Comparison of ENCODE assay signal across 16 mouse cellular contexts in genomic region chr3:66563329-66563728, GRCm38 (mm10).
DNase-seq lines count a peak whose midpoint lies in the region; ATAC-seq and TF ChIP-seq lines count a peak whose summit lies in the region.
"Had no signal": no experiment of that assay in that cellular context is flagged by ENCODE, and none has a peak within 500 bp of the region (broad histone marks: within the 10 kb centered on the region; RNA-seq: fewer than 3 reads in every experiment).

No protein-coding gene starts in this region.

- in situ Hi-C loops in CH12.LX (cut with MboI; ENCODE audit: low pct_ligation_motif_present, low pct_unique_long_range_greater_than_20kb, low sequenced_read_pairs), result no loop called here

- no peak for TF ChIP-seq EP300 in CH12.LX (IDR thresholded peaks at IDR 0.05; ENCODE audit: low read length)
- peak; percentile 74 for TF ChIP-seq EP300 in liver, postnatal 0 days (IDR thresholded peaks at IDR 0.05; ENCODE audit: low read depth)

- no peak overlapping the region for H3K4me3 ChIP-seq in liver, embryonic 11.5 days (ENCODE audit: low read depth, low read length)
- no peak overlapping the region for H3K4me3 ChIP-seq in CH12.LX (replicated peaks in 1 of 3; ENCODE audit: low read depth in 2 of 3, low read length in 2 of 3, poor library complexity in 1 of 3)
- no peak overlapping the region for H3K4me3 ChIP-seq in liver, postnatal 0 days (ENCODE audit: low read depth, low read length)
- H3K4me3 ChIP-seq: erythroblast, embryonic 14.5 days; hindbrain, embryonic 12.5 days; limb, embryonic 13.5 days had no signal

- H3K27ac ChIP-seq in liver, embryonic 11.5 days (ENCODE audit: low read depth, low read length), result no peak overlapping the region
- no peak overlapping the region for H3K27ac ChIP-seq in CH12.LX (ENCODE audit: insufficient read depth, low read depth)
- no peak overlapping the region for H3K27ac ChIP-seq in liver, postnatal 0 days (ENCODE audit: low read depth)
- H3K27ac ChIP-seq: hindbrain, embryonic 12.5 days; limb, embryonic 13.5 days had no signal

- dilution Hi-C loops in CH12.LX (cut with MboI; ENCODE audit: extremely low pct_ligation_motif_present, extremely low pct_unique_long_range_greater_than_20kb, low sequenced_read_pairs), result no loop called here

- no peak for DNase-seq in liver, embryonic 11.5 days (ENCODE audit: low spot score)
- DNase-seq in liver, result no peak
- peak; percentile 46 for DNase-seq in CH12.LX (ENCODE audit: extremely low read depth)
- DNase-seq in brain, adult 2 months (ENCODE audit: low read depth, low spot score), result peak; percentile 4
- no peak for DNase-seq in liver, postnatal 0 days
- DNase-seq in right cerebral cortex, postnatal 36 days (ENCODE audit: low spot score in 2 of 2), result no peak
- no peak for DNase-seq in kidney, postnatal 25 days
- DNase-seq: kidney, adult 18-20 months; layer of hippocampus, adult 9-11 months; right cerebral cortex, postnatal 14 days had no signal

- TF ChIP-seq CTCF in CH12.LX (conservative IDR thresholded peaks at IDR 0.05 in 1 of 2, IDR thresholded peaks at IDR 0.05 in 1 of 2; ENCODE audit: low read depth in 2 of 2, low read length in 2 of 2), result peak; percentile 25 to 66; a peak in 2 of 4 replicates
- TF ChIP-seq CTCF in liver, postnatal 0 days (IDR thresholded peaks at IDR 0.05; ENCODE audit: low read depth), result peak; percentile 62

- 49% methylated on average over 2 of the region's 2 CpGs for WGBS in liver, embryonic 11.5 days
- 33% methylated on average over 2 of the region's 2 CpGs for WGBS in liver, postnatal 0 days (ENCODE audit: insufficient replicate concordance)

- no peaks in the 10 kb centered on the region for H3K9me3 ChIP-seq in liver, embryonic 11.5 days (ENCODE audit: control insufficient read depth, low read length)
- peaks cover 3% of the 10 kb centered on the region for H3K9me3 ChIP-seq in CH12.LX (replicated peaks; ENCODE audit: low read length)
- H3K9me3 ChIP-seq in liver, postnatal 0 days (ENCODE audit: low read length), result no peaks in the 10 kb centered on the region
- H3K9me3 ChIP-seq: hindbrain, embryonic 12.5 days; limb, embryonic 13.5 days had no signal

- H3K36me3 ChIP-seq in liver, embryonic 11.5 days (ENCODE audit: control insufficient read depth, insufficient read depth, low read length), result no peaks in the 10 kb centered on the region
- H3K36me3 ChIP-seq in CH12.LX (replicated peaks in 1 of 2; ENCODE audit: control insufficient read depth in 1 of 2, insufficient read depth in 1 of 2, low read length in 1 of 2), result no peaks in the 10 kb centered on the region
- H3K36me3 ChIP-seq in liver, postnatal 0 days (replicated peaks; ENCODE audit: insufficient read depth, low read length), result no peaks in the 10 kb centered on the region
- H3K36me3 ChIP-seq: hindbrain, embryonic 12.5 days; limb, embryonic 13.5 days had no signal

- H3K79me2 ChIP-seq in CH12.LX (replicated peaks; ENCODE audit: control insufficient read depth, extremely low read depth, insufficient read depth, poor library complexity, severe bottlenecking), result no peaks in the 10 kb centered on the region

- TF ChIP-seq RAD21 in CH12.LX (IDR thresholded peaks at IDR 0.05; ENCODE audit: low read depth, low read length), result peak; percentile 57

- H3K9ac ChIP-seq in liver, embryonic 11.5 days (ENCODE audit: low read depth, low read length), result no peak overlapping the region
- no peak overlapping the region for H3K9ac ChIP-seq in CH12.LX (ENCODE audit: insufficient read depth, low read depth)
- no peak overlapping the region for H3K9ac ChIP-seq in liver, postnatal 0 days (replicated peaks)
- H3K9ac ChIP-seq: hindbrain, embryonic 12.5 days; limb, embryonic 13.5 days had no signal

- H3K4me1 ChIP-seq in liver, embryonic 11.5 days (replicated peaks; ENCODE audit: control insufficient read depth, insufficient read depth, low read length), result no peaks in the 10 kb centered on the region
- peaks cover 0 to 31% of the 10 kb centered on the region in 2 experiments; a peak in 3 of 4 replicates for H3K4me1 ChIP-seq in CH12.LX (ENCODE audit: control insufficient read depth in 1 of 2, insufficient read depth in 2 of 2)
- H3K4me1 ChIP-seq in liver, postnatal 0 days (ENCODE audit: insufficient read depth), result no peaks in the 10 kb centered on the region
- H3K4me1 ChIP-seq: hindbrain, embryonic 12.5 days; limb, embryonic 13.5 days had no signal

- H3K27me3 ChIP-seq in liver, embryonic 11.5 days (replicated peaks; ENCODE audit: control insufficient read depth, insufficient read depth, low read length), result no peaks in the 10 kb centered on the region
- H3K27me3 ChIP-seq in CH12.LX (replicated peaks), result no peaks in the 10 kb centered on the region
- H3K27me3 ChIP-seq in liver, postnatal 0 days (ENCODE audit: insufficient read depth, low read length), result no peaks in the 10 kb centered on the region
- H3K27me3 ChIP-seq: hindbrain, embryonic 12.5 days; limb, embryonic 13.5 days had no signal

- TF ChIP-seq POLR2A in CH12.LX (IDR thresholded peaks at IDR 0.05; ENCODE audit: low read depth, low read length), result no peak

- 0 out of 2 replicates have a peak, but pooled peaks have one; percentile 53 for ATAC-seq in liver, embryonic 11.5 days (replicated peaks; ENCODE audit: low FRiP score)
- peak; percentile 94 for ATAC-seq in liver, postnatal 0 days
- no peak for ATAC-seq in activated CD4-positive, CD25-positive, alpha-beta regulatory T cell, adult 4 months
- ATAC-seq: midbrain, embryonic 16.5 days had no signal

- no peak overlapping the region for H3K4me2 ChIP-seq in liver, embryonic 11.5 days
- no peak overlapping the region for H3K4me2 ChIP-seq in CH12.LX (ENCODE audit: insufficient read depth, low read depth, poor library complexity, severe bottlenecking)
- no peak overlapping the region for H3K4me2 ChIP-seq in liver, postnatal 0 days (ENCODE audit: low read depth, low read length)
- H3K4me2 ChIP-seq: heart, embryonic 11.5 days; hindbrain, embryonic 12.5 days; limb, embryonic 13.5 days had no signal

TF ChIP-seq in CH12.LX, 34 proteins besides CTCF, POLR2A, EP300 and RAD21:
- TF ChIP-seq MAX (IDR thresholded peaks at IDR 0.05; ENCODE audit: low read length) (no peak), SMC3 (IDR thresholded peaks at IDR 0.05; ENCODE audit: low read depth, low read length) (peak; percentile 78), E2F4 (IDR thresholded peaks at IDR 0.05; ENCODE audit: insufficient replicate concordance, low read depth, low read length) (no peak), CHD1 (IDR thresholded peaks at IDR 0.05; ENCODE audit: low read depth, low read length) (no peak), ZNF384 (IDR thresholded peaks at IDR 0.05; ENCODE audit: low read depth, low read length) (peak; percentile 47), MAFK (IDR thresholded peaks at IDR 0.05; ENCODE audit: insufficient replicate concordance, low read length) (no peak), TBP (conservative IDR thresholded peaks at IDR 0.05; ENCODE audit: low read depth, low read length) (no peak)

Comparison
In these comparisons a context has a peak if more than half of its experiments do, and no peak if none do; other contexts are left out.
1. DNase-seq: peak in CH12.LX (single experiment) and brain, adult 2 months (single experiment); none in liver, embryonic 11.5 days (single experiment), liver (single experiment), liver, postnatal 0 days (single experiment), right cerebral cortex, postnatal 36 days (0 of 2) and kidney, postnatal 25 days (0 of 2).